Mouse (Mus musculus) thymus, adult 18-20 months (tissue): ENCODE results near the gene Pogz.
"Not testable (repeated sequence)": the region's sequence is repeated elsewhere in the genome, so short reads cannot be mapped to it uniquely, and the experiment has no call there.

Experiments
- DNase-seq, 2 experiments: peaks; one replicate each; pipeline ENCODE4 v3.0.0; 2022; ENCODE audit warnings: mixed read lengths in 2 of 2

Pogz gene

DNA sequence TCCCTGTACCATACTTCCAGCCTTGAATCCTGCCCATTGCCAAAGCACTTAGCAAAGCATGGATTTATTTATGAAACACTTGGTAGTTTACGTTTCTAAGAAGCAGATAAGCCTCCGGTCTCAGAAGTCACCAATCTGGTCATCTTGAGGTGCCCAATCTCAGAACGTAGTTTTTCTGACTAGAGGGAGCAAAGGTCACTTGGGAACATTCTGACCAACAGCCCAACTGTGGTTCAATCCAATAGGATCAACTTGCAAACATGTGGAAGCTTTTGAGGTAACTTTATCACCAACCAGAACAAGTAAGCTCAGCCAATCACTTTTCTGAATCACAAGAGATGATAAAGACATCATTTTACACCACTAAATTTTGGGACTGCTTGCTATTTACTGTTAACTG, 2.0 kb upstream of the Pogz start:
- no peak for DNase-seq

DNA sequence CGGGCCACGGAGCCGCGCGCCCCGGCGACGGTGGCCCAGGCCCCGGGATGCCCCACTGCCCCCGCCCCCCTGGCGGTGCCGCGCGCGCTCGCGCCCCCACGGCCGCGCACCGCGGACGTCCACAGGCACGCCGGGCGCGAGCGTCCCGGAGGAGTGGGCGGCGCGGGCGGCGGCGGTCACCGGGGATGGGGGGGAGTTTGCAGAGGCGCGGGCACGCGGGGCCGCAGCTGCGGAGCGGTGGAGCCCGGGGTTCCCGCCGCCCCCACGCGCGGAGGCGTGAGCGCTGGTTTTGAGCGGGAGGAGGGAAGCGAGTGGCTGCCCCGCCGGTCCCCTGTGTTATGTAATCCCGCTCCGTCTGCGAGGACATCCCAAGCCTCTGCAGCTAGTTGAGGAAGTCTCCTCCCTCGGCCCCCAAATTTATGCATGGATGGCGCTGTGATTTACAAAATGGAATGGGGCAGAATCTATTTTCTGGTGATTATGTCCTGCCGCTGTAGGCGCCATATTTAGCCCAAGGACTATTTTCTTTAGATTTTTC, 661 bp downstream of the Pogz start:
- peak; percentile 59 to 68 for DNase-seq

DNA sequence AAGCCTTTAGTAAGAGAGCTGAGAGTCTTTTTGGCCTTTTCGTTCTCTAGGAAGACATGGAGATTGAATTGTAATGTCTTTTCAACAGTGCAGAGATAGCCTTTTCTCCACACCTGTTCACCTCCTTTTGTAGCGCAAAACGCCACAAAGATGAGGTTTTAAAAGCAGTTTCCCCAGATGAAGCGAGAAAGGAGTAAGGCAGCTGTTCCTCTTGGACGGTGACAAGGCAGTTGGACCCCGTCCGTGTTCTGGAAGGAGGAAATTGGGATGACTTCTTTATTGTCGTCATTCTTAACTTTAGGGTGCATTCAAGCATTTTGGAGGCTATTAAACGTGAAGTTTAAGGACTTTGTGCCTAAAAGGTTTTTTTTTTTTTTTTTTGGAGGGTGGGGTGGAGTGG, 1.3 kb downstream of the Pogz start:
- no peak for DNase-seq

DNA sequence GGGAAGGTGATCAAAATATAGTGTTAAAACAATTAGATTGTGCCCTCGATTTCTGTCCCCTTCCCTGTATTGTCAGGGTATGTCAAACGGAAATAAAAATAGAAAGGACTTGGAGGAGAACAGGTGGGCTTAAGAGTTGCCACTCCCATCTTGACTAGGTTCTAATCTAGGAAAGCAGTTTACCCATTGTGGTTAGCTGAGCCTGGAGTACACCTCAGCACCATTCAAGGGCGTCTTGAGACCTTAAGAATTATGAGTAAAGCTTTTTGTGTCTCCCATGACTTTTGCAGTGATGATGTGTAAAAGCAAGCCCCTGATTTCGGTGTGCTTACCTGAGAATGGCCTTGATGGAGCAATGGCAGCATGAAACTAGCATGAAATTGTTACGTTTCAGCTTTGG, 1.7 kb downstream of the Pogz start:
- no peak for DNase-seq

DNA sequence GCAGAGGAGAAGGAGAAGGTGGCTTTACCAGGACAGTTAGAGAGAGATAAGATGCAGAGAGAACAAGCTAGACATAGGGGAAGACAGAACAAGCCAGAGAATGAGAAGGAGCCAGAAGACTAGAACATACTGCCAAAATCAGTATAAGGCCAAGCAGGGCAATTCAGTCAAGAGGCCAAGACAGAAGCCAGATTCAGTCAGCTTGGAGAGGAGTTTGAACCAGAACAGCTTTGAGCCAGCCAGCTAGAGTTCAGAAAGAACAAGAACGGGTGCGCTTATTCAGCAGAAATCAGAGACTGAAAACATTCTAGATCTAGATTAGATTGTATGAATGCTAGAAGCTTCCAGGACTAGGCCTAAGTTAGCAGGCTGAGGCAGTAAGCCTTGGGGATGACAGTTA, 10.0 kb downstream of the Pogz start:
- no peak for DNase-seq

DNA sequence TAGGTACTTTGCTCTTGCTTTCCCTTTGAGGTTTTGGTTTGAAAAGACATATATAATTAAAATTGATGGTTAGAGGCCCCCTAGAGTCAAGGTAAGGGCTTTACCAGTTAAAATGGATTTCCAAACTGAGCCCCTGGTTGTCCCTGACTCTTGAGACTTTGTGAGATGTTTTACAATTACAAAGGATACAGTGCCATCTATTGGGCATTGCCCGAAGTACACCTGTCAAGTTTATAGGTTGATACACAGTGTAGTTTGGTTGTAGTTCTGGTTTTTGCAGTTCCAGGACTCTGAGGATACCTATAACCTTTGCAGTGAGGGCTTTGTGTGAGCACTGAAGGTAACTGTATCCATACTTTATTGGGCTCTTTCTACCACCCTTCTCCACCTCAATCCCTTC, 12.0 kb downstream of the Pogz start:
- peak; percentile 8 to 41 for DNase-seq

DNA sequence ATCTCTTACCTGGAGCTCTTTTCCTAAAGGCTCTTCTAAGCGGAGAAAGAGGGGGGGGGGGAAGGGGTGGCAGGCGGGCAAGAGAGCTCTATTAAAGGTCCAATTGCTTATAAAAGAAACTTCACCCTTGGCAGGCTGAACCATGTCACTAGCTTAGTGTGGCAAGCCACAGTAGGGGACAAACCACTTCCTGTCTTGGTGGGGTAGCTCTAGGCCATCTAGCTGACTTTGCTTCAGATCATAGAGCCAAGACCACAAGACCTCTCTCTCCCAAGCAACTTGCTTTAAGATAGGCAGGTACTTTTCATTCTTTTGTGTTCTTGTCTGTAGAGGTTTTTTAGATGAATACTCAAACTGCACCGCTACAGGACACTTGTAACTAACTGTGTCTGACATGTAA, 14.4 kb downstream of the Pogz start:
- peak; percentile 6 to 30 for DNase-seq

DNA sequence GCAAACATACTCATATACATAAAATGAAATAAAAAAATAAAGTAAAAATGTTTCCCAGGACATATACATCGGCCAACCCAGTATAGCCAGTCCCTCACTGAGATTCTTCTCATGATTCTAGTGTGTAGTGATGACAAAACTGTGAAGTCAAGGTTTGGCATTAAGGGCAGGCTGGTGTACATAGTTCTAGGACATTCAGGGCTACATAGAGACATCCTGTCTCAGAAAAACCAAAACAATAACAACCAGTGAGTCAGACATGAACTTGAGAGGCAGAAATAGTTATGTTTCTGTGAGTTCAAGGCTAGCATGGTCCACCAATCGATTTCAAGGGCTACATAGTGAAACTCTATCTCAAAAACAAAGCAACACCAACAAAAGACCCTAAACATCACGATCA, 14.8 kb downstream of the Pogz start:
- no peak for DNase-seq

DNA sequence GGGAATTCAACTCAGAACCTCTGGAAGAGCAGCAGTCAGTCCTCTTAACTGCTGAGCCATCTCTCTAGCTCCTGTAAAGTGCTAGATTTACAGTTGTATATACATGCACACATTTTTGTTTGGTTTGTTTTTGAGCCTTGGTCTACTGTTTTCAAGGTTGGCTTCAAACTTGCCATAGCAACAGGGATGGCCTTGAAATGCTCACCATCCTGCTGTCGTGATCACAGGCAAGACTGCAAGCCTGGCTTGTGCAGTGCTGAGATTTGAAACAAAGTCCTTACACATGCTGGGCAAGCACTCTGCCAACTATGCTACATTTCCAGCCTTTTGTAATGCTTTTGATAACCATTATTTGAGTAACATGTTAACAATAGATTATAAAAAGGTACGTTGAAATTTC, 22.1 kb downstream of the Pogz start:
- DNase-seq, result no peak

DNA sequence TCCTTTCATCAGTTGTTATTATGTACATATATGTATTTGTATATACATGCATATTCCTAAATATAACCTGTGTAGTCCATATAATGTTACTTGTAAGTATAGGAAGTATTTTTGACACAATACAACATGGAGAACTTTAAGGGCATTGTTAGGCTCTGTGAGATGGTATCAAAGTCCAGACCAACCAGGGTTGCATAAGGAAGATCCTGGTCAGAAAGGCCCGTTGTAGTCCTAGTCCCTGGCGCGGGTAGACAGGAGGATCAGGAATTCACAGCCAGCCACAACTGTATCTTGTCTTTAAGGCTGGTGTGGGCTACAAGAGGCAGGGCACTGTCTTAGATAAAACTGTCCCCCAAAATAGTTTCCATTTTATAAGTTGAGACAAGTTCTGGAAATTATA, 31.6 kb downstream of the Pogz start:
- DNase-seq, result no peak

DNA sequence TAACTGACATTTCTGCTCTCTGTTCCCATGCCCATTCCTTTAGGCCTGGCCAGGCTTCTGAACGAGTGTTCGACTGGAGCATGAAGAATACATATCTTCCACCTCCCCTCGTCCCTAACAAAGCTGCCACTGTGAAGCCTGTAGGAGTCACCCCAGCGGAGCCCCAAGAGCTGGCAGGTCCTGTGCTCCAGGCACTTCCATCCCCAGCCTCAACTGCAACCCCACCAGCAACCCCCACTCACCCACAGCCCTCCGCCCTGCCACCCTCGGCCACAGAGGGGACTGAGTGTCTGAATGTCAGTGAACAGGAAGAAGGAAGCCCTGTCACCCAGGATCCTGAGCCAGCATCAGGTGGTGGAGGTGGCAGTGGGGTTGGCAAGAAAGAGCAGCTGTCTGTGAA, 41.3 kb downstream of the Pogz start:
- no peak for DNase-seq

DNA sequence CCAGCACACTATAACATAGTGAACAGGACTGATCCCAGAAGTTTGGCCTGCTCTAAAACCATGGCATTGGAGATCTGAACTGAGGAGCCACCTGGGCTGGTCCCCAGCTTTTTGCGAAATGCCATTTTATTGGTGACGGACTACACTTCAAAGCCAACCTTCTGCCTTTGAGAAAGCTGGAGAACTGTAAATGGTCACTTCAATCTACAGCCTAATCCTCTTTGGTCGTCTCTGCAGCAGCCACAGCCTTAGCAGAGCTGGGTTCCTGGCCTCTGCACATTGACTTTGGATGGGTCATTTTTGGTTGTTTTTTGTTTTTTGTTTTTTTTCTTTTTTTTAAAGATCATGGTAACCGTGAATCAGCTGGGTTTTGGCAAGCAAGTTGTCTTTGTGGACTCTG, 44.5 kb downstream of the Pogz start:
- no peak for DNase-seq

DNA sequence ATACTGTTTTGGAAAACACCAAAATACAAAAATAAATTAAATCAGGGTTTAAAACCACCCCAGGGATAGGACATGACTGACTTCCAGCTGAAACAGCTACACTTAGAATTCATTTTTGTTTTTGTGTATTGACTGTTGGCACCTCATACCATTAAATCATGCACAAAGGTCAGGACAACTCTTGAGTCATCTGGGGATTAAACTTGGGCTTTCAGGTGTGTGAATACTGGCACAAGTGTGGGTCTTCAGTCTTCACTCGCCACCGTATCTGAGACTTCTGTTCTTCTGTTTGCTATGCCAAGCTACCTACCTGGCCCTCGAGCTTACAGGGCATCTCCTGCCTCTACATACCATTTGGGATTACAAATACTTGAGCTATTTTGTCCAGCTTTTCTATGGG, 45.2 kb downstream of the Pogz start:
- DNase-seq, result no peak

DNA sequence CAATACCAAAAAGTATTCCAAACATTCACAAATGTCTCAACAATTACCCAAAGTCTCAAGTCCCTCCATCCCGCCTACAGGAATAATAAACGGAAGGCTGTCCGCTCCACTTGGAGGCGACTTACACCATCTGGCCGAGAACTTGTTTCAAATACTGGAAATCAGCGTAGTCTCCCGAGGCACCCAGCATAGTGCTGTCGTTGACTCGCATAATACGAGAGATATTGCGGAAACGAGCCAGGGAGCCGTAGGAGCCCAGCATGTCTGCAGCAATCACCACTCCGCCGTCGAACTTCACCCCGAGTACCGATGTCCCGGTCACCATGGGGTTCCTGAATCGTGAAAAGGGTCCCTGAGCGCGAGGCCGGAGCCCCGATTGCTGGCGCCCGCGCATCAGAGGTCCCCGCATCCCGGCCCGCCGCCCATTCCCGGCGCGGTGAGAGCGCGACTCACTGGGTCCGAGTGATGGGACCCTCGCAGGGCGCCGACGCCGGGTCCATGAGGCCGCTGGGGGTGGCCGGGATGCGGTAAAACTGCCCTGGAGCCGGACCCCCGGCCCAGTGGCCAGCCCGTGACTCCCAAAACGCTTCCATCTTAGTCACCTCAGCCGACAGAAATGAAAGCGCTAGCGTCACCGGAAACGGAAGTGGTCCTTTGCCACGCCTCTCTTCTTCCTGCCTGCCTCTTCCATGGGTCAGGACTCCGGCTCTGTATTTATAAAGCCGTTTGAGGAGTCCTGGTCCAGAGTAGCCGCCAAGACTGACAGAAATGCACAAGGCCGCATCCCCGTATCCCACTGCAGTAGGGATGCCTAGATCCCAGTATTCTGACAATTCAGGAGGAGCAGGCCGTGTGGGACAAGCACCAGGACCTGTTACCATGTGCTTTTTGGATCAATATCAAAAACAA, 49.2 kb downstream of the Pogz start, which contains the start of gene Psmb4:
Gene Psmb4, minus strand, starts transcription at position 646 of the 909 bp plus-strand sequence.
- peak; percentile 61 to 72 for DNase-seq

DNA sequence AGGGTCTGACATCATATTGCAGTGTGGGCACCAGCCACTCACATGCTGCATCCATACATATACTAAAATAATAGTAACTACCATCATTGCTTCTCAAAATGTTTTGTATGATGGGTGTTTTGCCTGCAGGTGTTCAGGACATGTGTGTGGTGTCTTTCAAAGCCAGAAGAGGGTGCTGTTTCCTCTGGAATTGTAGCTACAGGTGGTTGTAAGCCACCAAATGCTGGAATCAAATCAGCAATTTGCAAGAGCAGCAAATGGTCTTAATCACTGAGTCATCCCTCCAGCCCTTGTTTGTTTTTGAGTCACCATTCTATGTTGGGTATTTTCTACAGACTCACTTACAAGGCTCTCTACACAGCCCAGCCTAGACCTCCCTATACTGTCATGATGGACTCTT, 51.2 kb downstream of the Pogz start:
- DNase-seq, result no peak

DNA sequence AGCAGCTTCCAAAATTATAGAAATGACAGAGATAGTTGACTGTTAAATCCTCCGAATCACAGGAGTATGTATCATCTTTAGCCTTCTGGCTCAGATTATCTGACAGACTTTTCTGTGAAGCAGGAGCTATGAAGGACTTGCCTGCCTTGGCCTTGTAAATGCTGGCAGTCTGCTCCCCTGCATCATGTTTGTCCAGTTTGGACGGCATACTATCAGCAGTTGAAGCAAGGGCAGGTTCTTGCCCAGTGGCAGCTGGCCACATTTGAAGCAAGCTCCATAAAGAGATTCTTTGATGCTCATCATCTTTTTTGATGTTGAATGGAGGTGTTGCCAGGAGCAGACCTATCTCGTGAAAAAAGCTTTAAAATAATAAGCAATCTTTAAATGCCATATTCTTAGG, 56.7 kb downstream of the Pogz start:
- no peak for DNase-seq

DNA sequence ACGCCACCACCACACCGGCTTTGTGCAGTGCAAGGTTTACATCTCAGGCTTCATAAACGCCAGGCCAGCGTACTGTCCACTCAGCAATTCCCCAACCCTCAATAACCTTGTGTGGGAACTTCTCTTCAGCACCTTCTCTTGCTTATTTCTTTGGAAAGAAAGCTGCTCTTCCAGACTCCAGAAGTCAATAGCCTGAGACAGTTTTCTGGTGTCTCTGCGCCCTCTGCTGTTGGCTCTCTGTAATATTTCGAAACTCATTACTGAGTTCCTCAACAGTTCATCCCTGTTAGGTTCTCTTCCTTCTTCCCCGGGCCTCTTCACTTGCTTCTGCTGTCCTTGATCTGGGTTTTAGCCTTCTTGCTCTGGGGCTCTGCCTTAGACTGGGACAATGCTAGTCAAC, 65.4 kb downstream of the Pogz start:
- DNase-seq, result no peak

DNA sequence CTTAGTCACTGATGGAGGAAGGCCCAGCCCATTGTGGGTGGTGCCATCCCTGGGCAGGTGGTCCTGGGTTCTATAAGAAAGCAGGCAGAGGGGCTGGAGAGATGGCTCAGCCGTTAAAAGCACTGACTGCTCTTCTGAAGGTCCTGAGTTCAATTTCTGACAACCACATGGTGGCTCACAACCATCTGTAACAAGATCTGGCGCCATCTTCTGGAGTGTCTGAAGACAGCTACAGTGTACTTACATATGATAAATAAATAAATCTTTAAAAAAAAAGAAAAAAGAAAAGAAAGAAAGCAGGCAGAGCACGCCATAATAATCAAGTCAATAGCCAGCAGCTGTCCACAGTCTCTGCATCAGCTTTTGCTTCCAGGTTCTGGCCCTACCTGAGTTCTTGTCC, 67.4 kb downstream of the Pogz start:
- DNase-seq, result not testable (repeated sequence)

DNA sequence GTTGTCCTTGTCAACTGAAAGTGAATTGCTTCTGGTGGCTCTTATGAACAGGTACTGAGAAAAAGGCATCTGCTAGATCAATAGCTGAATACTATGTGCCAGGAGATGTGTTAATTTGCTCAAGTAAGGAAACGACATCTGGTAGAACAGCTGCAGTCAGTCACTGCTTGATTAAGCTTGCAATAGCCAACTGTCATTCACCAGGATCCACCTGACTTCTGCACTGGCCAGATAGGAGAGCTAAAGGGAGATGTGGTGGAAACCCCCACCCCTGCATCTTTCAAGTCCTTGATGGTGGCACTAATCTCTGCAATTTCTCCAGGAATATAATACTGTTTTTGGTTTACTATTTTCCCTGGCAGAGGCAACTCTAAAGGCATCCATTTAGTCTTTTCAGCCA, 69.1 kb downstream of the Pogz start:
- DNase-seq, result no peak

DNA sequence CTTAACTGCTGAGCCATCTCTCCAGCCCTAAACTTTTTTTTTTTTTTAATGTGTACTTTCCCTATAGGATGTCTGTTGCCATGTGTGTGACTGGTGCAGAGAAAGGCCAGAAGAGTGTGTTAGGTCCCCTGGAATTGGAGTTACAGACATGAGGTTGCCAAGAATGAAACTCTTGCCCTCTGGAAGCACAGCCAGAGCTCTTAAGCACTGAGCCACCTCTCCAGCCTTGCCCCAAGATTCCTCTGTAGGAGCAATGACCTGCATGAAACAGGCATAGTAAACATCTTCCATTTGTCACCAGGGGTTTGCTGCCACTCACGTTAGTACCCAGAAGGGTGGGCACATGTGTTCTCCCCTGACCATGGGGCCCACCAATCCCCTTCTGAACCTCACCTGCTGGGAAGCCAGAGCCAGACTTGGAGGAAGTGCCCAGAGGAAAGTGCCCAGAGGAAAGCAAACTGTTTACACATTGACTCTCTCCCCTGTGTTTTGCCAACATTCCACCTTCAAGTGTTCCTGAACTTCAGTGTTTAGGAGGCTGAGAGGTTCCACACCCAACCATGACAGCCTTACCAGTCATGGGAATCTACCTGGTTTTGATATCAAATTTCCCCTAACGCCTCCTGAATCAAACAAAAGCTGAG, 73.8 kb downstream of the Pogz start:
- no peak for DNase-seq

DNA sequence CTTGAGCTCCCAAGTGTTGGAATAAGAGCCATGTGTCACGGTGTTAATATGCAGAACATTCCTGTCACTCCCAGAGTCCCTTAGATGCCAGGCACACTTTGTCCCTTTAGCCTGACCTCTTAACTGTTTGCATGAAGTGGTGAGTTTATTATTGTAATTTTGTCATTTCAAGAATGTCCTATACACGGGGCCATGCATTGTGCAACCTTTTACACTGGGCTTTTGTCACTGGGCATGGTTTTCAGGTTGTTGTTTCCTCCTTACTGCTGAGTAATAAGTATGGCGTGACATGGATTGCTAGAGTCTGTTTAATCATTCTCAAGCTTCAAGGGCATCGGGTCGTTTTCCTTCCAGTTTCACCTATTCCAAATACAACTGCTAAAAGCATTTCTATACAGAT, 76.4 kb downstream of the Pogz start:
- no peak for DNase-seq

DNA sequence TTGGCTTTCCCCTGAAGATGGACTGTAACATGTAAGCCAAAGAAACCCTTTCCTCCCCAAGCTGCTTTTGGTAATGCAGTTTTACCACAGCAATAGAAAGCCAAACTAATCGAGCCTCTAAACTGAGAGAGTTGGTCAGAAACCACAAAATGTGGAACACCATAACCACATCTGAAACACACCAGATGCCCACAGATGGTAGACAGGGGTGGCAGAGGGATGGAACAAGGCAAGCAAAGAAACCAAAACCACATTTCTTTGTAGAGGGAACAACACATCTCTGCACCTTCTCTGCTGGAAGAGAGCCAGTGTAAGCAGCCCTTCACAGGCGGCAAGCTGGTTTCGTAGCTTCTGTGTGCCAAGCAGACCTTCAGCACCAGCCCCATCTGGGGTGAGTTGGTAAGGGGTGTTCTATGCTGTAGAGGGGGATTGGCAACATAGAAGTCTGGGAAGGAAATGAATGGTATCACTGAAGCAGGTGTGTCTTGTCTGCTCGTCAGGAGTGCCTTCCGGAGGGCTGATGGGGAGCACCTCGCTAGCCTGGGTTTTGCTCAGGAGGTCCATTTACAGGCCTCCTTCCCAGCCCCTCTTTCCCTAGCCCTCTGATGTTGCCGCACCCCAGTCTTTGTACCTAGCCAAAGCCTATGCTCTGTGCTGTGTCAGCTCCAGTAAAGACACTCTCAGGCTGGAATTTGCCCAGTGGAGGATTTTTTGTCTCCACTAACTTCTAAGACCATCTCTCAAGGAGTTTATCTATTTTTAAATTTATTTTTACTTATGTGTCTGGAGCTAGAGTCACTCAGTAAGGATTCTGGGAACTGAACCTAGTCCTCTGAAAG, 78.8 kb downstream of the Pogz start:
- peak in 1 of 2 experiments; percentile 16 for DNase-seq

DNA sequence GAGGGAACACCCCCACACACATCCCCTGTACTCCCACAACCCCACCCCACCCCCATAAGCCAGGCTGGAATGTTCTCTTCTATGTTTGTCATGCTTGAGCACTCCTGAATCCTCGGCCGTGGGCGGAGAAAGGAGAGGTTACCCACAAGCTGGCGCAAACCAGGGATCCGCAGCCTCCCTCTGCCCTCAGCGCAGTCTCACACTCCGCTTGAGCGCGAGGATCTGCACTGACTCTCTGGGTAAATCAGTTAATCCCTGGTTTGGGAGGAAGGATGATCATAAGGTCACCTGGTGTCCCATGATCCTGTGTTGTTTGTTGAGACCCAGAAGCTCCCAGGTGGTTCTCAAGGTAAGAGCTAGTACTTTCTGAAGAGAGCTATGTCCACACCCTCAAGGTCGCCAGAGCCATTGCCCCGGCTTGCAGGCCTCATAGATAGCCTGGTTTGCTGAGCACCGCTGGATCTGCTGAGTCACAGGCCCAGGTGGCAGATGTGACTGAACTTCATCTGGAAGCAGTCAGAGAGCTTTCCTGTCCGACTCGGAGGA, 80.5 kb downstream of the Pogz start:
- no peak for DNase-seq
